Mouse (Mus musculus): ENCODE results near the gene Ksr1.

DNA sequence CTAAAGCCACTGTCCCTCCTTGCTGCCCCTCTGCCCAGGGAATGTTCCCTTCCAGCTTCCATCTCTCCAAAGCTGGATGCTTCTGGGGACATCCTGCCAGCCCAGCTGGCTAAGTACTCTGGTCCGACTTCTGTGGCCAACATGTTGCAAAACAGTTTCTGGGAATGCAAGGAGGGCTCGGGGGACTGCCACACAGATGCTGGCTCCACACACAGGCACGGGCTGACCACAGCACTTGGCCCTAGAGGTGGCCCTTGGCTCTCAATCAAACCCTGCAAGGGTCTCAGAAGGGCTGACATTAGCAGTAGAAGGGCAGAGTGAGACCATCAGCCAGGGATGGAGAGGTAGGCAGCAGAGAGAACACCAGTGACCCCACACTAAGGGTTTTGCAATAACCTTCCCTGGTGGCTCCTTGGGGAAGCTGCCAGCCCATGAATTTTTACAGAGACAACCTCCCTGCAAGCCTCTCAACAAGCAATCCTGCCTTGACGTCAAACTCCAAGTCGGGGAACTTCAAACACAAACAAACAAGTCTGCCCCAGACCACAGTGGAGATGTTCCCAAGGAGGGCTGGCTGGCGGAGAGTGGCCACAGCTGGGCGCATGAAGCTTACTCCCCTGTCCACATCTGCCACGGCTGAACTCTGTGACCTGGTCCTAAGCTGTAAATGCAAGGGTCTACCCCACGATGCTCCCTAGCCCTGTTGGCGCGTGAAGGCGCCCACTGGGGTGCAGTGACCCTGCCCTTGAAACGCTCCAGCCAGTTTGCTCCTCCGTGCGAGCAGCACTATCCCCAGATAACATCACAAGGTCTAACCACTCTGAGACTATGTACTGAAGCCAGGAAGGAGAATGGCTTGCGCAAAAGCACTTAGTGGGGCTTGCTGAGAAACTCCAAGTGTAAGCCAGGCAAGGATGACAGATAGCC, 65.0 kb downstream of the Ksr1 start:
- TF ChIP-seq CTCF (IDR thresholded peaks at IDR 0.05; ENCODE audit: low read depth, low read length) (no peak), POLR2A (IDR thresholded peaks at IDR 0.05; ENCODE audit: extremely low read depth, insufficient read depth, low read length) (no peak)

All from liver, adult 2 months (tissue).